Mouse (Mus musculus): Measurements from ENCODE around the gene Prg2. TPM values are rescaled to one million over a fixed set of nuclear protein-coding genes. Genes with fewer than 3 reads are reported as not detected.

Gene Prg2
- polyA plus RNA-seq, 1 experiment from 2014 or later = not detected

GRCm38 (mm10) chr2:84975580-84975979 lies 4.7 kb upstream of the Prg2 start:
- Histone ChIP-seq H3K27me3 (ENCODE audit: control insufficient read depth, insufficient read depth, low read length) (no peaks in the 10 kb centered on the region), H3K36me3 (ENCODE audit: control insufficient read depth, insufficient read depth, low read length) (no peaks in the 10 kb centered on the region), H3K4me2 (ENCODE audit: low read depth, low read length, severe bottlenecking) (no peak overlapping the region), H3K9me3 (ENCODE audit: control insufficient read depth, low read length) (no peaks in the 10 kb centered on the region), H3K27ac (ENCODE audit: low read depth, low read length) (no peak overlapping the region), H3K4me1 (replicated peaks; ENCODE audit: control insufficient read depth, insufficient read depth, low read length) (no peaks in the 10 kb centered on the region), H3K9ac (ENCODE audit: low read length) (no peak overlapping the region), H3K4me3 (ENCODE audit: low read depth, low read length) (no peak overlapping the region)
- DNase-seq (ENCODE audit: low spot score) (no peak), ATAC-seq (replicated peaks; ENCODE audit: low FRiP score) (no peak)
- 87% methylated on average over 2 of the region's 2 CpGs for WGBS

- no peak within 1 kb of the TSS for H3K4me3 ChIP-seq (ENCODE audit: low read depth, low read length)
- no peaks in the 10 kb centered on the region for H3K36me3 ChIP-seq (ENCODE audit: control insufficient read depth, insufficient read depth, low read length)
- DNase-seq (ENCODE audit: low spot score) (no peak), ATAC-seq (replicated peaks; ENCODE audit: low FRiP score) (no peak)
- no peak within 1 kb of the TSS for H3K27ac ChIP-seq (ENCODE audit: low read depth, low read length)
- H3K27me3 ChIP-seq (ENCODE audit: control insufficient read depth, insufficient read depth, low read length) = no peaks in the 10 kb centered on the region
- H3K4me2 ChIP-seq (ENCODE audit: low read depth, low read length, severe bottlenecking) = no peak within 1 kb of the TSS
- no peak within 1 kb of the TSS for H3K9ac ChIP-seq (ENCODE audit: low read length)
- no peaks in the 10 kb centered on the region for H3K4me1 ChIP-seq (replicated peaks; ENCODE audit: control insufficient read depth, insufficient read depth, low read length)
- WGBS = 71% methylated on average over 1 of the region's 1 CpGs
- no peaks in the 10 kb centered on the region for H3K9me3 ChIP-seq (ENCODE audit: control insufficient read depth, low read length)
Observed at GRCm38 (mm10) chr2:84987930-84988329, 7.7 kb downstream of the Prg2 start, which contains the start of gene Prg3. Prg3 (plus strand) TSS chr2:84988215.

GRCm38 (mm10) chr2:84996376-84996775 lies 16.1 kb downstream of the Prg2 start:
- H3K27ac ChIP-seq (ENCODE audit: low read depth, low read length) = no peak overlapping the region
- H3K4me2 ChIP-seq (ENCODE audit: low read depth, low read length, severe bottlenecking) = no peak overlapping the region
- no peaks in the 10 kb centered on the region for H3K36me3 ChIP-seq (ENCODE audit: control insufficient read depth, insufficient read depth, low read length)
- H3K9me3 ChIP-seq (ENCODE audit: control insufficient read depth, low read length) = no peaks in the 10 kb centered on the region
- no peak overlapping the region for H3K9ac ChIP-seq (ENCODE audit: low read length)
- 92% methylated on average over 2 of the region's 2 CpGs for WGBS
- no peak overlapping the region for H3K4me3 ChIP-seq (ENCODE audit: low read depth, low read length)
- no peaks in the 10 kb centered on the region for H3K27me3 ChIP-seq (ENCODE audit: control insufficient read depth, insufficient read depth, low read length)
- H3K4me1 ChIP-seq (replicated peaks; ENCODE audit: control insufficient read depth, insufficient read depth, low read length) = no peaks in the 10 kb centered on the region
- ATAC-seq (replicated peaks; ENCODE audit: low FRiP score) = no peak
- DNase-seq (ENCODE audit: low spot score) = no peak

GRCm38 (mm10) chr2:84999486-85000181 lies 19.4 kb downstream of the Prg2 start:
- H3K4me2 ChIP-seq (ENCODE audit: low read depth, low read length, severe bottlenecking) = no peak overlapping the region
- no peaks in the 10 kb centered on the region for H3K9me3 ChIP-seq (ENCODE audit: control insufficient read depth, low read length)
- DNase-seq (ENCODE audit: low spot score) = no peak
- 86% methylated on average over 3 of the region's 3 CpGs for WGBS
- H3K4me1 ChIP-seq (replicated peaks; ENCODE audit: control insufficient read depth, insufficient read depth, low read length) = no peaks in the 10 kb centered on the region
- H3K27ac ChIP-seq (ENCODE audit: low read depth, low read length) = no peak overlapping the region
- H3K4me3 ChIP-seq (ENCODE audit: low read depth, low read length) = no peak overlapping the region
- H3K9ac ChIP-seq (ENCODE audit: low read length) = no peak overlapping the region
- no peaks in the 10 kb centered on the region for H3K36me3 ChIP-seq (ENCODE audit: control insufficient read depth, insufficient read depth, low read length)
- no peaks in the 10 kb centered on the region for H3K27me3 ChIP-seq (ENCODE audit: control insufficient read depth, insufficient read depth, low read length)
- no peak for ATAC-seq (replicated peaks; ENCODE audit: low FRiP score)

- Histone ChIP-seq H3K4me2 (ENCODE audit: low read depth, low read length, severe bottlenecking) (no peak overlapping the region), H3K36me3 (ENCODE audit: control insufficient read depth, insufficient read depth, low read length) (no peaks in the 10 kb centered on the region), H3K9me3 (ENCODE audit: control insufficient read depth, low read length) (no peaks in the 10 kb centered on the region), H3K4me3 (ENCODE audit: low read depth, low read length) (no peak overlapping the region), H3K4me1 (replicated peaks; ENCODE audit: control insufficient read depth, insufficient read depth, low read length) (no peaks in the 10 kb centered on the region), H3K27ac (ENCODE audit: low read depth, low read length) (no peak overlapping the region), H3K27me3 (ENCODE audit: control insufficient read depth, insufficient read depth, low read length) (no peaks in the 10 kb centered on the region), H3K9ac (ENCODE audit: low read length) (no peak overlapping the region)
- ATAC-seq (replicated peaks; ENCODE audit: low FRiP score) = no peak
- 71% methylated on average over 13 of the region's 13 CpGs for WGBS
- DNase-seq (ENCODE audit: low spot score) = no peak
Observed at GRCm38 (mm10) chr2:85001497-85001896, 21.2 kb downstream of the Prg2 start.

GRCm38 (mm10) chr2:85002575-85002974 lies 22.3 kb downstream of the Prg2 start:
- Histone ChIP-seq H3K27ac (ENCODE audit: low read depth, low read length) (no peak overlapping the region), H3K9ac (ENCODE audit: low read length) (no peak overlapping the region), H3K4me2 (ENCODE audit: low read depth, low read length, severe bottlenecking) (no peak overlapping the region), H3K27me3 (ENCODE audit: control insufficient read depth, insufficient read depth, low read length) (no peaks in the 10 kb centered on the region), H3K4me1 (replicated peaks; ENCODE audit: control insufficient read depth, insufficient read depth, low read length) (no peaks in the 10 kb centered on the region), H3K4me3 (ENCODE audit: low read depth, low read length) (no peak overlapping the region), H3K9me3 (ENCODE audit: control insufficient read depth, low read length) (no peaks in the 10 kb centered on the region), H3K36me3 (ENCODE audit: control insufficient read depth, insufficient read depth, low read length) (no peaks in the 10 kb centered on the region)
- 74% methylated on average over 8 of the region's 8 CpGs for WGBS
- ATAC-seq (replicated peaks; ENCODE audit: low FRiP score) (no peak), DNase-seq (ENCODE audit: low spot score) (no peak)

- ATAC-seq (replicated peaks; ENCODE audit: low FRiP score) (no peak), DNase-seq (ENCODE audit: low spot score) (no peak)
- H3K9me3 ChIP-seq (ENCODE audit: control insufficient read depth, low read length) = no peaks in the 10 kb centered on the region
- H3K9ac ChIP-seq (ENCODE audit: low read length) = no peak overlapping the region
- WGBS = 90% methylated on average over 4 of the region's 4 CpGs
- no peaks in the 10 kb centered on the region for H3K36me3 ChIP-seq (ENCODE audit: control insufficient read depth, insufficient read depth, low read length)
- H3K4me1 ChIP-seq (replicated peaks; ENCODE audit: control insufficient read depth, insufficient read depth, low read length) = no peaks in the 10 kb centered on the region
- no peaks in the 10 kb centered on the region for H3K27me3 ChIP-seq (ENCODE audit: control insufficient read depth, insufficient read depth, low read length)
- H3K4me3 ChIP-seq (ENCODE audit: low read depth, low read length) = no peak overlapping the region
- H3K4me2 ChIP-seq (ENCODE audit: low read depth, low read length, severe bottlenecking) = no peak overlapping the region
- H3K27ac ChIP-seq (ENCODE audit: low read depth, low read length) = no peak overlapping the region
Observed at GRCm38 (mm10) chr2:85004341-85004740, 24.1 kb downstream of the Prg2 start.

- no peaks in the 10 kb centered on the region for H3K4me1 ChIP-seq (replicated peaks; ENCODE audit: control insufficient read depth, insufficient read depth, low read length)
- no peak overlapping the region for H3K4me2 ChIP-seq (ENCODE audit: low read depth, low read length, severe bottlenecking)
- no peaks in the 10 kb centered on the region for H3K36me3 ChIP-seq (ENCODE audit: control insufficient read depth, insufficient read depth, low read length)
- H3K4me3 ChIP-seq (ENCODE audit: low read depth, low read length) = no peak overlapping the region
- no peak overlapping the region for H3K27ac ChIP-seq (ENCODE audit: low read depth, low read length)
- WGBS = 88% methylated on average over 7 of the region's 7 CpGs
- ATAC-seq (replicated peaks; ENCODE audit: low FRiP score) (no peak), DNase-seq (ENCODE audit: low spot score) (no peak)
- H3K27me3 ChIP-seq (ENCODE audit: control insufficient read depth, insufficient read depth, low read length) = no peaks in the 10 kb centered on the region
- no peaks in the 10 kb centered on the region for H3K9me3 ChIP-seq (ENCODE audit: control insufficient read depth, low read length)
- H3K9ac ChIP-seq (ENCODE audit: low read length) = no peak overlapping the region
Observed at GRCm38 (mm10) chr2:85006600-85006999, 26.3 kb downstream of the Prg2 start.

GRCm38 (mm10) chr2:85007729-85008128 lies 27.5 kb downstream of the Prg2 start:
- no peak overlapping the region for H3K4me3 ChIP-seq (ENCODE audit: low read depth, low read length)
- no peak overlapping the region for H3K9ac ChIP-seq (ENCODE audit: low read length)
- no peaks in the 10 kb centered on the region for H3K4me1 ChIP-seq (replicated peaks; ENCODE audit: control insufficient read depth, insufficient read depth, low read length)
- no peak overlapping the region for H3K4me2 ChIP-seq (ENCODE audit: low read depth, low read length, severe bottlenecking)
- H3K27me3 ChIP-seq (ENCODE audit: control insufficient read depth, insufficient read depth, low read length) = no peaks in the 10 kb centered on the region
- no peaks in the 10 kb centered on the region for H3K9me3 ChIP-seq (ENCODE audit: control insufficient read depth, low read length)
- ATAC-seq (replicated peaks; ENCODE audit: low FRiP score) (peak; percentile 39; the same call in 1 of the 2 replicates), DNase-seq (ENCODE audit: low spot score) (no peak)
- WGBS = 24% methylated on average over 4 of the region's 4 CpGs
- no peak overlapping the region for H3K27ac ChIP-seq (ENCODE audit: low read depth, low read length)
- H3K36me3 ChIP-seq (ENCODE audit: control insufficient read depth, insufficient read depth, low read length) = no peaks in the 10 kb centered on the region
